Mouse (Mus musculus) E14TG2a.4 (cell line): ENCODE data around the gene Gpr33.

Source experiments
- CTCF ChIP-seq: conservative IDR thresholded peaks from 2 replicates; pipeline ENCODE4 v1.5.1; 2014; ENCODE audit warnings: low read length
- POU5F1 ChIP-seq: IDR thresholded peaks from 2 replicates; pipeline ENCODE4 v1.6.1; 2014; ENCODE audit warnings: low read length, borderline replicate concordance

- no peak for TF ChIP-seq POU5F1
- TF ChIP-seq CTCF: no peak
These were observed 42.6 kb downstream of the Gpr33 start for GRCm38 (mm10) chr12:51985163-51985748.
